Mouse (Mus musculus) MEL-GATA-1-ER (cell line): ENCODE measurements around the gene Hoxa10.

Experiments
- DNase-seq: peaks from one replicate; pipeline ENCODE4 v3.0.0-alpha.2; 2012; ENCODE audit warnings: low read depth; ENCODE audit errors: extremely low read depth

Gene Hoxa10

DNA sequence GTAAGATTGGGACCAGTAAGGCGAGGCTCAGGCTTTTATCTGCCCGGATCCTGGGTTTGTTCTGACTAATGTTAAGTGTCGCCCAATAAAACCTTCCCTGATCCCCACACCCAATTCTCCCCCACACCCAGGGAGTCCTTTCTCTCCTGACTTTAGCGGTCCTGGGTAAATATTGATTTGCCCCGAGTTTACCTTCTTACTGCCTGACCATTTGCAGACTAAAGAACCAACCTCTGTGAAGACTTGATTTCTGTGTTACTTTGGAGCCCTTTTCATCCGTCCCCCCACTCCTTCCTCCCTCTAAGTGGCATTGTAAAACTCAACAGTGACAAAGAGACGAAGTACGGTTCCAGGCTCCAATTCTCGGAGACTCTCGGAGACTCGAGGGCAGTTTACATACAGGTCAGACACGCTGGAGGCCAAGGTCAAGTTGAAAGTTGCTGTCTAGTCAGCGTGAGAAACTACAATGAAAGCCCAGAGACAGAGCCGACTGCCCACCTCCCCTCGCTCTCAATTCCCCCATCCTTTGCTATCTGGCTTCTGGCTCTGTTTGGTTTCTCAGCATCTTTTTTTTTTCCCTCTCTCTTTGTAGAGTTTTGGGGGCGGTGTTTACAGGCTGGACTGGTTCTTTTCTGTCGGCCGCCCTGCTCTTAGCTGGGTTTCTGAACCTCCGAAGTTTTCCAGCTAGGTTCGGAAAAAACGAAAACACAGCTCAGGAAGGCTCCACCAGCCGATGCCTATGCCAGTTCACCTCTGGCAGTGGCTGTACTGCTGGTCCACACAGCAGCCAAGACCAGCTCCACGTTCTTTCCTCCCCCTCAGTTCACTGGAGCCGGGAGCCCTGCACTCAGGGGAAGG is 22.0 kb upstream of the Hoxa10 start:
- DNase-seq, result no peak

DNA sequence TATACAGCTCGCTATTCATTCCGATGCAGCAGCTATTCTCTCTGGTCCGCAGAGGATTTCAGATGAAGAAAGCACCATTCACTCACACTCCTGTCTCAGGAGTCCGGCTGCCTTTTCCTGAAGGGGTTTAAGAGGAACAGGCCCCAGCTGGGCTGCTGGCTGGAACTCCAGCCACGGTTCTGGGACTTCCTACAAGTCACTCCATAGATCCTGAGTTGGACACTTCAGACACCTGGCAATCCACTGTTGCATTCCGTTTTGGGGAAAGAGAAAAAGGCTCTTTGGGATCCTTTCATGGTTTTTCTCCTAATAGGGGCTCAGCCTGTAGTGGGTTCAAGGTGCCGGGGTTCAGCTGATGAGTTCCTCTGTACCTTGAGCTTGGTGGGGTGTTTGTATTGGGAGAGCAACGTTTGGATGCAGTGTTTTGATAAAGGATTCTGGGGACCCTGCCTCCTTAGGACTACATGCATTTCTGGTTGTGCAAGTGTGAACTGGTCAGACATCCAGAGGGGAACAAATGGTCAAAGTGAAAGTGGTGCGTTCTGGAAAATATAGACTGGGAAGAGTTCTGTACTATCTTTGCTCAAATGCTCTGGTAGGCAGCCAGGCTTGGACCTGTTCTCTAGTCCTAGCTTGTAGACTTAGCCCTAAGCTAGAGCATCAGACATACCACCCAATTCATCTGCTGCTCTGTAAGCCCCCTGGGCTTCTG is 21.3 kb upstream of the Hoxa10 start:
- DNase-seq, result no peak

DNA sequence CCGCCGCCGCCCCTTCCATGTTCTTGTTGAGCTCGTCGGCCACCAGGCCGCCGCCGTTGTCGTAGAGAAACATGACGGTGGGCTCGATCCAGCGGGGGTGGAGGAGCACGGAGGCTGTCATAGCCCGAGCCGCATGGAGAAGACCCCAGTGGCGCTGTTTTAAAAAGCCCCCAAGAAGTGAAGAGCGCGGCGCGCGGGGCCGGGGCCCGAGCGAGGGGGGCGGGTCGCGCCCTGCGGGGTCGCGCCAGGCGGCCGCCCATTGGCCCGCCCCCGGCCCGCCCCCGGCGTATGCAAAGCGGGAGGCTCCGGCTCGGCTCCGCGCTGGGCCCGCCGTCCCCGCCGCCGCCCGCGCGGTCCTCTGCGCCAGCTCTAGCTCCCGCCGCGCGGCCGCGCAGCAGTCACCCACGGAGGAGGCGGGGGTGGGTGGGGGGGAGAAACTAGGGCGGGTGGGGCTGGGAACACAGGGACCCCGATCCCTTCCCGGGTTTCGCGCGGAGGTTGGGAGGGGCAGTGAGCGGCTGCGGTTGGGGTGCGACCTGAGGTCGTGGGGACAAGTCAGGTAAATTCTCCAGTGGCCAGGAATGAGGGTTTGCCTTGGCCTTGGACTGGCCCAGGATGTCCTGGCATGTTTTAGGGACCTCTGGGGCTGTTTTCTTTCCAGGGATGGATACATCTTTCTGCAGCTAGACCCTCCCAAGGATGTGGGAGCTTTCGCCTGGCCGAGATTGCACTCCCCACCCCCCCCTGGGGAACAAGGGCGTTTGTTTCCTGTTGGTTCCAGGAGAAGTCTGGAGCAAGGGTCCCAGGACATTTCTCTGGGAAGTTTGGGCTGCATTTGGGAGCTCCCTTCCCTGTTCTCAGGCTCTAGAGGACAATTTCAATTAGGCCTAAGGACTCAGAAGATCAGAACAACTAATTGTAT is 20.3 kb upstream of the Hoxa10 start, which contains the start of gene Hoxa13:
Gene Hoxa13, minus strand, starts transcription at position 227 of the 922 bp plus-strand sequence.
- no peak for DNase-seq

DNA sequence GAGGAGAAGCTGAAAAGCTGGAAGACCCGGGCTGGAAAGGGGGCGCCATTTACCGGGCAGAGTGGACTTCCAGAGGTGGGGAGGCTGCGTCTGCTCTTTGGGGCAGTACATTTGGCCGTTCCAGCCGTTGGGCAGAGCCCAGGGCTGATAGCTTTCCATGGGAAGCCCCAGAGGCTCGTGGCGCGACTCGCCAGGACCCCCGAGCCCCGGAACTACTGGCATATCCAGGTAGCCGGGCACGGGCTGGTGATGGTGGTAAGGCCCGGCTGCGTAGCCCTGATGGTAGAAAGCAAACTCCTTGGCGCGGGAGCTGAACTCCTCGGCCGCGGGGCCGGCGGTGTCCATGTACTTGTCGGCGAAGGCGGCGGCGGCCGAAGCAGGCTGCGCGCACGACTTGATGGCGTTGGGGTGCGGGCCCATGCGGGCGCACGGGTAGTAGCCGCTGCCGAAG is 19.2 kb upstream of the Hoxa10 start:
- DNase-seq, result no peak

- no peak for DNase-seq
These were observed 18.6 kb upstream of the Hoxa10 start for GRCm38 (mm10) chr6:52259081-52259790.

- peak; percentile 23 for DNase-seq
These were observed 16.3 kb upstream of the Hoxa10 start for GRCm38 (mm10) chr6:52256956-52257355.

GRCm38 (mm10) chr6:52253511-52254500 is 13.2 kb upstream of the Hoxa10 start:
- no peak for DNase-seq

- DNase-seq, result no peak
These were observed 12.2 kb upstream of the Hoxa10 start for GRCm38 (mm10) chr6:52252775-52253376.

- DNase-seq, result no peak
These were observed 11.5 kb upstream of the Hoxa10 start for GRCm38 (mm10) chr6:52252016-52252774.

DNA sequence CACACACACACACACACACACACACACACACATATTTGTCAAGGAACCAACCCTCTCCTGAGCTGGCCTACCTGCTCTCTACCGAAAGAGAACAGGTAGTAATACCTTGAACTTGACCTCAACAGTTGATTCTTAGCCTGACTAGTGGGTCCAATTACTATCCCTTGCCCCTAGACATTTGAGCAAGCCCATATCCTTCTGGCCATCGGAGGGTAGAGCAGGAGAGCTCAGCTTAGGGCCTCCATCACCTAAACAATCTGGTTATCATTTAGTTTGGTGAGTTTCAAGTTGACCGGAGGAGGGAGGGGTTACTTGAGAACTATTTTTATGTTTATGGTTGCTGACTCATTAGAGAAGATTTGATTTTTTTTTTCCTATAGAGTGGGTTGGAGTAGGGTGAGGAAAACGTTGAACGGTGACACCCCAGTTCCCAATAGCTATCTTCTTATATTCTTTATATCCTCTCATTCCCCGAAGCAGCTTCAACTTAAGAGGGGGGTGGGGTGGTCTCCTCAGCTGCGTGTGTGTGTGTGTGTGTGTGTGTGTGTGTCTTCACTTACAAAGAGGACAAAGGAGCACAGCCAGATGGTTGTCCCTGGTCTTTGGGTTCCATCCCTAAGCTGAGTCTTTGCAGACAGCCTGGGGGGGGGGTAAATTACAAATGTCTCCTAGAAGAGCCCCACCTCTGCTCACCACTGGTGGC is 10.7 kb upstream of the Hoxa10 start:
- no peak for DNase-seq

GRCm38 (mm10) chr6:52249826-52250225 is 9.2 kb upstream of the Hoxa10 start:
- no peak for DNase-seq

- no peak for DNase-seq
These were observed 8.7 kb upstream of the Hoxa10 start for GRCm38 (mm10) chr6:52249415-52249738.

DNA sequence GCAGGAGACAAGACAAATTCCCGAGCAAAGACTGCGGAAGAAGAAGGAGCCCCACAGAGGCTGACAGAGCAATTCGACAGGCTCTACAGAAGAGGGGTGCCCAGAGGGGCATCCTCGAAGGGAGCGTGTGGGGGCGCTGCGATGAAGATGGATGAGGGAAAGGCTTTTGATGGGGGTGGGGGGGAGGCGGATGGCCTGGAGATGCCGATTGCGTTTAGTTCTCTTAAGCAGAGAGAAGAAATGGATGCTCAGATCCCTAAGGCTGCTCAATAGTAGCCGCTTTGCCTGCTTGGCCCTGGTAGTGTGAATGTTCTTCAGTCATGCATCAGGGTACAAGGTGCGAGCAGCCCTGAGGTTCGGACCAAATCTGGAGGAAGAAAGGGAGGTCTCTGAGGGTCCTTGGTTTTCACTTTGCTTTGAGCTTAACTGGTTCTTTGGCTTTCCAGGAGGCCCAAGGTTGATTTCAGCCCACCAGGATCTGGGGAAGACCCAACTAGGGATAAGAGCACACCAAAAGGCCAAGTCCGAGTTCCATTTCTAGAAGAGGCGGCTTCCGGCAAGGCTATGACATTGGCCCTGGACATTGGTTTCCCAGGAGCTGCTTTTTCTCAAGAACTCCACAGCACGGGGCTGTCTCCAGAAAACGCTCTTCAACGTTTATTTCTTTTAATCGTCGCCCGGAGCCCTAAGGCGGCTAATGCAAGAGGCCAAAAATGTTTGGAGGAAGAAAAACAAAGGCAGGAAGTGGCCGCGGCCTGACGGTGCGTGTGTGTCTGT is 8.2 kb upstream of the Hoxa10 start:
- no peak for DNase-seq

- DNase-seq, result no peak
These were observed 7.3 kb upstream of the Hoxa10 start for GRCm38 (mm10) chr6:52247766-52248637.

DNA sequence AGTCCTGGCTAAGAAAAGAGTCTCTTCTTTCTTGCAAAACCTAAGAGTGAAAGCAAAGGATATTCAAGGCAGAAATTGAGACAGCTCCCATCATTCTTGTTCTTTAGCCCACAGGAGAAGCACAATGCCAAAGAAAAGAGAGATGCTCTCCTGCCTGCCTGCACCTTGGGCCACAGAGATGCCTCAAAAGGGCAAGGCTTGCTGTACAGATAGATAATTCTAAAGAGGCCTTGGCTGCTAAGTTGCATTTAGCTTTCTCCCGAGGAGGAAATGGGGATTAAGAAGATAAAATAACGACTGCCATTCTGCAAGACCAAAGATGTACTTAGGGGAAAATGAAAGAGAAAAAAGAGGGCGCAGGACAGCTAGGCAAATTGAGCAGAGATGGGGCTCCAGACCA is 6.3 kb upstream of the Hoxa10 start:
- DNase-seq, result no peak

GRCm38 (mm10) chr6:52246403-52246803 is 5.7 kb upstream of the Hoxa10 start:
- no peak for DNase-seq
